Mouse (Mus musculus) lung, embryonic 16.5 days (tissue): ENCODE results near the gene Hoxa1. TPM values are rescaled to one million over a fixed set of nuclear protein-coding genes. Genes with fewer than 3 reads are reported as not detected.

ENCODE experiments used
- ATAC-seq: fragments of 200-750 bp; cut with Nextera tagmentation; 2 replicates; pipeline ENCODE4 v1.8.0; 2017; ENCODE audit warnings: low read depth, mild to moderate bottlenecking, moderate library complexity
- H3K27ac ChIP-seq: fragments of 300-500 bp; sonication (generic); 2 replicates; pipeline ENCODE4 v1.5.1; 2014; ENCODE audit warnings: mild to moderate bottlenecking, control low read depth, low read length
- H3K27me3 ChIP-seq: fragments of 300-500 bp; sonication (generic); 2 replicates; pipeline ENCODE4 v1.6.1; 2014; ENCODE audit warnings: low read depth, low read length, mixed read lengths; ENCODE audit not compliant: control insufficient read depth, insufficient read depth
- H3K36me3 ChIP-seq: fragments of 300-500 bp; sonication (generic); 2 replicates; pipeline ENCODE4 v1.6.1; 2014; ENCODE audit warnings: low read length; ENCODE audit not compliant: control insufficient read depth, insufficient read depth
- H3K4me1 ChIP-seq: fragments of 300-500 bp; sonication (generic); replicated peaks from 2 replicates; pipeline ENCODE4 v1.6.1; 2014; ENCODE audit warnings: low read length, mixed read lengths; ENCODE audit not compliant: control insufficient read depth, insufficient read depth
- H3K4me2 ChIP-seq: fragments of 300-500 bp; sonication (generic); 2 replicates; pipeline ENCODE4 v1.6.1; 2014; ENCODE audit warnings: low read depth, low read length, control low read depth
- H3K4me3 ChIP-seq: fragments of 300-500 bp; sonication (generic); 2 replicates; pipeline ENCODE4 v1.5.1; 2014; ENCODE audit warnings: mild to moderate bottlenecking, low read length, control low read depth
- H3K9ac ChIP-seq: fragments of 300-500 bp; sonication (generic); 2 replicates; pipeline ENCODE4 v1.6.1; 2014; ENCODE audit warnings: low read length, control low read depth
- H3K9me3 ChIP-seq: fragments of 300-500 bp; sonication (generic); 2 replicates; pipeline ENCODE4 v1.6.1; 2016; ENCODE audit warnings: low read length; ENCODE audit not compliant: control insufficient read depth
- WGBS: fragments of 180-500 bp; shearing (Covaris S2); extraction: QIAGEN DNeasy Blood & Tissue Kit; methylation state at CpG from one replicate; pipeline ENCODE4 v1.1.7; 2014; 5-methylcytosine and 5-hydroxymethylcytosine counted together
- polyA plus RNA-seq: library from polyadenylated mRNA; unstranded; fragments of >200 nt; fragmentation: Nextera tagmentation; extraction: Ambion mirVana; gene quantifications from 2 replicates; pipeline ENCODE4 v1.2.1, GENCODE M21; 2015

Gene Hoxa1
- polyA plus RNA-seq, 1 experiment from 2014 or later, result 1.4 TPM

GRCm38 (mm10) chr6:52190906-52191810, 33.0 kb upstream of the Hoxa1 start, which contains the start of gene Hoxa4:
Hoxa4 (minus strand) TSS chr6:52191753.
- H3K9ac ChIP-seq, result peak within 1 kb of the TSS; percentile 90
- H3K36me3 ChIP-seq, result no peaks in the 10 kb centered on the region
- H3K4me3 ChIP-seq, result peak within 1 kb of the TSS; percentile 66
- peak within 1 kb of the TSS; percentile 95 for H3K27ac ChIP-seq
- H3K4me2 ChIP-seq, result peak within 1 kb of the TSS; percentile 68
- 0 out of 2 replicates have a peak, but pooled peaks have one; percentile 8 for ATAC-seq
- 2% methylated on average over 57 of the region's 102 CpGs for WGBS
- peaks cover 41% of the 10 kb centered on the region for H3K4me1 ChIP-seq
- peaks cover 41% of the 10 kb centered on the region for H3K27me3 ChIP-seq
- H3K9me3 ChIP-seq, result no peaks in the 10 kb centered on the region

DNA sequence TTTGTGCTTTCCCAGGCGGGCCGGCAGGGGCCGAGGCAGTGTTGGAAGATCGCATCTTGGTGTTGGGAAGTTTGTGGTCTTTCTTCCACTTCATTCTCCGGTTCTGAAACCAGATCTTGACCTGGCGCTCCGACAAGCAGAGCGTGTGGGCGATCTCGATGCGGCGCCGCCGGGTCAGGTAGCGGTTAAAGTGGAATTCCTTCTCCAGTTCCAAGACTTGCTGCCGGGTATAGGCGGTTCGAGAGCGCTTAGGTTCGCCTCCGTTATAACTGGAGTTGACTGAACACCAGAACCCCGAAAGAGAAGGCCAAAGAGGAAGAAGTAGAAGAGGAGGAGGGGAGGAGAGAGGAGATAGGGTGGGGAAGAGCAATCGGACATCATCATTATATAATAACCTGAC, 32.3 kb upstream of the Hoxa1 start:
- Histone ChIP-seq H3K36me3 (no peaks in the 10 kb centered on the region), H3K4me2 (peak overlapping the region; percentile 68), H3K9me3 (no peaks in the 10 kb centered on the region), H3K27me3 (peaks cover 40% of the 10 kb centered on the region), H3K27ac (peak overlapping the region; percentile 95), H3K4me3 (peak overlapping the region; percentile 66), H3K9ac (peak overlapping the region; percentile 90), H3K4me1 (peaks cover 40% of the 10 kb centered on the region)
- 3% methylated on average over 23 of the region's 23 CpGs for WGBS
- ATAC-seq, result no peak

DNA sequence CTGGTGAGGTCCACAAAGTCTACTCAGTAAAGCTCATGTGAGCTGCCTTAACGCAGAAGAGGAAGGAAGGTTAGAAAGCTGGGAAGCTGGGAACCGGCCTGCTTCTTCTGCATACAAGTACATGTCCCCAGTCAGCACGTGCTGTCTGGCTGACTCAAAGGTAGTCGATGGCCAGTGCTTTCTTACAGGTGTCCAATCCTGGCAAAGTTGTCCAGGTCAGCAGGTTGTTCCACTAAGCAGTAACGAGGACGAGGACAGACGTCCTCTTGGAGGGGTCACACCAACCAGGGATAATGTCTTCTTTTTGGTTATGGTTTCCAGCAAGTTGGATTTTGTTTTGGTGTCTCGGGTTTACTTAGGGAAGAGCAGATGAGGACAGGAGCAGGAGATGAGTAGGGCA, 31.8 kb upstream of the Hoxa1 start:
- Histone ChIP-seq H3K4me3 (peak overlapping the region; percentile 66), H3K9me3 (no peaks in the 10 kb centered on the region), H3K27me3 (peaks cover 39% of the 10 kb centered on the region), H3K27ac (peak overlapping the region; percentile 95), H3K4me2 (peak overlapping the region; percentile 68), H3K36me3 (no peaks in the 10 kb centered on the region), H3K4me1 (peaks cover 43% of the 10 kb centered on the region), H3K9ac (peak overlapping the region; percentile 90)
- no peak for ATAC-seq
- 14% methylated on average over 8 of the region's 8 CpGs for WGBS

GRCm38 (mm10) chr6:52189172-52189591, 31.1 kb upstream of the Hoxa1 start:
- ATAC-seq, result peak; percentile 89
- H3K9me3 ChIP-seq, result no peaks in the 10 kb centered on the region
- H3K27me3 ChIP-seq, result peaks cover 43% of the 10 kb centered on the region
- H3K9ac ChIP-seq, result no peak overlapping the region
- WGBS, result 12% methylated on average over 5 of the region's 5 CpGs
- no peak overlapping the region for H3K4me3 ChIP-seq
- peaks cover 43% of the 10 kb centered on the region for H3K4me1 ChIP-seq
- H3K36me3 ChIP-seq, result no peaks in the 10 kb centered on the region
- no peak overlapping the region; the same call in 1 of the 2 replicates for H3K4me2 ChIP-seq
- peak overlapping the region; percentile 95 for H3K27ac ChIP-seq

DNA sequence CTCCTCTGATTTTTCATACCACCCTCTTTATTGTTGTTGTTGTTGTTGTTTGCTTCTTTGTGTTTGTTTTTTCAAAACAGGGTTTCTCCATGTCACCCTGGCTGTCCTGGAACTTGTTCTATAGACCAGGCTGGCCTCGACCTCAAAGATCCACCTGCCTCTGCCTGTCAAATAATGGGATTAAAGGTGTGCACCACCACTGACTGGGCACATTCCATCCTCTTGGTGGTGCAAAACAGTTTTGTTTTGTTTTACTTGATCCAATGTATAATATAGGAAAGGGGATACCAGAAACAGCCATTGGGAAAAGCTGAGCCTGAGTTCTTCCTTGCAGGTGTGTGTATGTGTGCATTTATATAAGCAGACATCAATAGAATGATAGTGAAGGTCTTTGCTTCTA, 28.4 kb upstream of the Hoxa1 start:
- WGBS, result 69% methylated on average over 1 of the region's 1 CpGs
- no peak overlapping the region for H3K4me2 ChIP-seq
- peaks cover 44% of the 10 kb centered on the region for H3K27me3 ChIP-seq
- no peaks in the 10 kb centered on the region for H3K9me3 ChIP-seq
- no peak overlapping the region for H3K4me3 ChIP-seq
- H3K27ac ChIP-seq, result peak overlapping the region; percentile 13; the same call in 1 of the 2 replicates
- H3K9ac ChIP-seq, result no peak overlapping the region
- ATAC-seq, result no peak
- no peaks in the 10 kb centered on the region for H3K36me3 ChIP-seq
- peaks cover 44% of the 10 kb centered on the region for H3K4me1 ChIP-seq

DNA sequence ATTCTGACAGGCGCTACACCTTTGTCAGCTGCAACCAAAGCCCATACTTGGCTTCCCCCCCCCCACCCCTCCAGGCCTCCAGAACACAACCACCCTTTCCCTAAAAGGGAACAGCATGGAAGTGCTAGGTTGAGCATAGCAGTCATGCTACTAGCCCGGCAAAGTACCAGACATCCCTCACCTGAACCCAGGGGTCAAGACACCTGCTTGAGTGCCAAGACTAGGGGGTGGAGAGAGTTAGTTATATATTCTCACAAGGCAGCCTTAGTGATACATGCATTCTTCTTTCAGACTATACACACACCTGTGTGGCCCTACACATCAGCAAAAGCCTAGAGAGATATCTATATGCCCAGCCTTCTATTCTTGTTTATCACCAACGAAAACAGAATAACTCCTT, 27.7 kb upstream of the Hoxa1 start:
- no peaks in the 10 kb centered on the region for H3K9me3 ChIP-seq
- no peak overlapping the region for H3K27ac ChIP-seq
- H3K9ac ChIP-seq, result no peak overlapping the region
- no peak overlapping the region for H3K4me3 ChIP-seq
- no peaks in the 10 kb centered on the region for H3K36me3 ChIP-seq
- peaks cover 51% of the 10 kb centered on the region for H3K4me1 ChIP-seq
- peaks cover 46% of the 10 kb centered on the region for H3K27me3 ChIP-seq
- WGBS, result 30% methylated on average over 3 of the region's 3 CpGs
- no peak for ATAC-seq
- no peak overlapping the region for H3K4me2 ChIP-seq

- no peak for ATAC-seq
- Histone ChIP-seq H3K4me1 (peaks cover 53% of the 10 kb centered on the region), H3K4me3 (peak overlapping the region; percentile 11; the same call in 1 of the 2 replicates), H3K4me2 (peak overlapping the region; percentile 46), H3K27ac (peak overlapping the region; percentile 70), H3K27me3 (peaks cover 46% of the 10 kb centered on the region), H3K9ac (peak overlapping the region; percentile 25; the same call in 1 of the 2 replicates), H3K9me3 (no peaks in the 10 kb centered on the region), H3K36me3 (no peaks in the 10 kb centered on the region)
- WGBS, result 2% methylated on average over 19 of the region's 19 CpGs
Observed at GRCm38 (mm10) chr6:52185222-52185621, 27.1 kb upstream of the Hoxa1 start.

GRCm38 (mm10) chr6:52184668-52185067, 26.6 kb upstream of the Hoxa1 start:
- H3K27me3 ChIP-seq, result peaks cover 46% of the 10 kb centered on the region
- peak overlapping the region; percentile 19; the same call in 1 of the 2 replicates for H3K9ac ChIP-seq
- WGBS, result 19% methylated on average over 6 of the region's 6 CpGs
- no peaks in the 10 kb centered on the region for H3K36me3 ChIP-seq
- no peaks in the 10 kb centered on the region for H3K9me3 ChIP-seq
- peak overlapping the region; percentile 46 for H3K4me2 ChIP-seq
- H3K27ac ChIP-seq, result peak overlapping the region; percentile 70
- no peak for ATAC-seq
- H3K4me3 ChIP-seq, result no peak overlapping the region
- H3K4me1 ChIP-seq, result peaks cover 53% of the 10 kb centered on the region

GRCm38 (mm10) chr6:52183311-52184080, 25.4 kb upstream of the Hoxa1 start:
- no peak for ATAC-seq

More at GRCm38 (mm10) chr6:52183311-52184080, 25.4 kb upstream of the Hoxa1 start:
- Histone ChIP-seq H3K4me2 (no peak overlapping the region), H3K4me1 (peaks cover 51% of the 10 kb centered on the region), H3K9ac (0 out of 2 replicates have a peak overlapping the region, but pooled peaks have one; percentile 13), H3K9me3 (no peaks in the 10 kb centered on the region), H3K27ac (peak overlapping the region; percentile 23), H3K36me3 (no peaks in the 10 kb centered on the region), H3K4me3 (no peak overlapping the region), H3K27me3 (peaks cover 51% of the 10 kb centered on the region)
- WGBS, result 20% methylated on average over 10 of the region's 10 CpGs
